Mouse (Mus musculus) spleen, adult 2 months (tissue): ENCODE measurements around the gene Serpina12.

Source experiments
- CTCF ChIP-seq: fragments of 200-500 bp; IDR thresholded peaks from 2 replicates; pipeline ENCODE4 v1.5.1; 2011; ENCODE audit warnings: mild to moderate bottlenecking, inconsistent platforms; ENCODE audit not compliant: insufficient read depth, insufficient read length, insufficient replicate concordance; ENCODE audit errors: extremely low read depth
- POLR2A ChIP-seq: fragments of 200-500 bp; IDR thresholded peaks from 2 replicates; pipeline ENCODE4 v1.6.1; 2011; ENCODE audit warnings: low read depth, low read length, inconsistent platforms

- no peak for TF ChIP-seq CTCF
- TF ChIP-seq POLR2A: no peak
These were observed 43.6 kb downstream of the Serpina12 start for GRCm38 (mm10) chr12:104000594-104000993.
